Mouse (Mus musculus): ENCODE data around the gene Kl.

Kl gene

GRCm38 (mm10) chr5:150962756-150963155 is 10.3 kb downstream of the Kl start:
- no peak for DNase-seq (ENCODE audit: low spot score)

GRCm38 (mm10) chr5:150967925-150968324 is 15.5 kb downstream of the Kl start:
- DNase-seq (ENCODE audit: low spot score), result no peak

GRCm38 (mm10) chr5:150970551-150970950 is 18.1 kb downstream of the Kl start:
- no peak for DNase-seq (ENCODE audit: low spot score)

GRCm38 (mm10) chr5:150971126-150971525 is 18.7 kb downstream of the Kl start:
- DNase-seq (ENCODE audit: low spot score), result no peak

- no peak for DNase-seq (ENCODE audit: low spot score)
Measured at GRCm38 (mm10) chr5:150974226-150974625, 21.8 kb downstream of the Kl start.

- DNase-seq (ENCODE audit: low spot score), result no peak
Measured at GRCm38 (mm10) chr5:150977383-150977958, 25.1 kb downstream of the Kl start.

GRCm38 (mm10) chr5:150979341-150980136 is 27.1 kb downstream of the Kl start:
- no peak for DNase-seq (ENCODE audit: low spot score)

- DNase-seq (ENCODE audit: low spot score), result no peak
Measured at GRCm38 (mm10) chr5:150982082-150982481, 29.7 kb downstream of the Kl start.

- DNase-seq (ENCODE audit: low spot score), result no peak
Measured at GRCm38 (mm10) chr5:150994096-150994495, 41.7 kb downstream of the Kl start.

- DNase-seq (ENCODE audit: low spot score), result no peak
Measured at GRCm38 (mm10) chr5:150996586-150996985, 44.2 kb downstream of the Kl start.

- DNase-seq (ENCODE audit: low spot score), result no peak
Measured at GRCm38 (mm10) chr5:151001111-151001510, 48.7 kb downstream of the Kl start.

GRCm38 (mm10) chr5:151002051-151002450 is 49.6 kb downstream of the Kl start:
- DNase-seq (ENCODE audit: low spot score), result no peak

GRCm38 (mm10) chr5:151004216-151004755 is 51.9 kb downstream of the Kl start:
- no peak for DNase-seq (ENCODE audit: low spot score)

- DNase-seq (ENCODE audit: low spot score), result no peak
Measured at GRCm38 (mm10) chr5:151018450-151018849, 66.0 kb downstream of the Kl start.

- no peak for DNase-seq (ENCODE audit: low spot score)
Measured at GRCm38 (mm10) chr5:151018959-151019358, 66.6 kb downstream of the Kl start.

- DNase-seq (ENCODE audit: low spot score), result no peak
Measured at GRCm38 (mm10) chr5:151020031-151020820, 67.8 kb downstream of the Kl start.

- DNase-seq (ENCODE audit: low spot score), result no peak
Measured at GRCm38 (mm10) chr5:151020831-151021230, 68.4 kb downstream of the Kl start.

GRCm38 (mm10) chr5:151022026-151022425 is 69.6 kb downstream of the Kl start:
- DNase-seq (ENCODE audit: low spot score), result no peak

GRCm38 (mm10) chr5:151022939-151023338 is 70.5 kb downstream of the Kl start:
- no peak for DNase-seq (ENCODE audit: low spot score)

GRCm38 (mm10) chr5:151023461-151023860 is 71.1 kb downstream of the Kl start:
- no peak for DNase-seq (ENCODE audit: low spot score)

GRCm38 (mm10) chr5:151024483-151024882 is 72.1 kb downstream of the Kl start:
- DNase-seq (ENCODE audit: low spot score), result no peak

- no peak for DNase-seq (ENCODE audit: low spot score)
Measured at GRCm38 (mm10) chr5:151026069-151026468, 73.7 kb downstream of the Kl start.

GRCm38 (mm10) chr5:151027171-151027570 is 74.8 kb downstream of the Kl start:
- DNase-seq (ENCODE audit: low spot score), result no peak

All from T-cell, adult 2 months (primary cell).